Mouse (Mus musculus): ENCODE measurements around the gene Sag. TPM values are rescaled to one million over a fixed set of nuclear protein-coding genes. Genes with fewer than 3 reads are reported as not detected.

Sag gene
- total RNA-seq, 2 experiments from 2014 or later, result 1.5 to 2.0 TPM

Other genes with a start within 250 kb of the Sag start
- 1 to 10 TPM; 2.3 to 5.1 TPM for gene Ngef, start 229.8 kb upstream of the Sag start, total RNA-seq (2021)
- 10 to 100 TPM; 15.8 to 18.8 TPM for gene Inpp5d, start 183.4 kb upstream of the Sag start, total RNA-seq (2021)
- 10 to 100 TPM; 33.5 to 39.2 TPM for gene Atg16l1, start 47.8 kb upstream of the Sag start, total RNA-seq (2021)
- 100 to 1,000 TPM; 107 to 118 TPM for gene Dgkd, start 49.6 kb downstream of the Sag start, total RNA-seq (2021)
- 10 to 100 TPM; 21.4 to 37.7 TPM for gene Usp40, start 204.9 kb downstream of the Sag start, total RNA-seq (2021)